Mouse (Mus musculus) liver, embryonic 14.5 days (tissue): ENCODE data around the gene Ephb1. TPM values are rescaled to one million over a fixed set of nuclear protein-coding genes. Genes with fewer than 3 reads are reported as not detected.

Source experiments
- ATAC-seq: fragments of 200-750 bp; cut with Nextera tagmentation; 2 replicates; pipeline ENCODE4 v1.8.0; 2017; ENCODE audit warnings: moderate number of reproducible peaks, mild to moderate bottlenecking, moderate library complexity; ENCODE audit not compliant: insufficient read depth
- DNase-seq, 3 experiments: peaks; one replicate each; pipeline ENCODE4 v3.0.0-alpha.2; 2012 to 2013; ENCODE audit warnings: low read depth in 3 of 3, low spot score in 3 of 3
- H3K27ac ChIP-seq: fragments of 300-500 bp; sonication (generic); 2 replicates; pipeline ENCODE4 v1.5.1; 2014; ENCODE audit warnings: moderate library complexity, mild to moderate bottlenecking, control low read depth, inconsistent platforms
- H3K27me3 ChIP-seq: fragments of 300-500 bp; sonication (generic); 2 replicates; pipeline ENCODE4 v1.6.1; 2014; ENCODE audit warnings: mild to moderate bottlenecking, low read length, moderate library complexity; ENCODE audit not compliant: control insufficient read depth, insufficient read depth
- H3K36me3 ChIP-seq: fragments of 300-500 bp; sonication (generic); replicated peaks from 2 replicates; pipeline ENCODE4 v1.6.1; 2014; ENCODE audit warnings: low read depth; ENCODE audit not compliant: control insufficient read depth, insufficient read depth
- H3K4me1 ChIP-seq, 2 experiments: fragments of 200-500 bp in 1 of 2; fragments of 300-500 bp in 1 of 2; sonication (generic) in 1 of 2; replicated peaks; 2 replicates each; pipeline ENCODE4 v1.6.1; 2012 to 2014; ENCODE audit warnings: antibody characterized with exemption in 1 of 2, inconsistent platforms in 1 of 2, low read length in 1 of 2; ENCODE audit not compliant: control insufficient read depth in 2 of 2, insufficient read depth in 2 of 2
- H3K4me2 ChIP-seq: fragments of 300-500 bp; sonication (generic); 2 replicates; pipeline ENCODE4 v1.6.1; 2014; ENCODE audit warnings: low read depth, mild to moderate bottlenecking, control low read depth, moderate library complexity
- H3K4me3 ChIP-seq, 2 experiments: fragments of 200-500 bp in 1 of 2; fragments of 300-500 bp in 1 of 2; sonication (generic) in 1 of 2; 2 replicates each; pipeline ENCODE4 v1.5.1; 2012 to 2014; ENCODE audit warnings: low read depth in 2 of 2, low read length in 2 of 2, mild to moderate bottlenecking in 2 of 2, control low read depth in 1 of 2, inconsistent platforms in 1 of 2, moderate library complexity in 1 of 2; ENCODE audit not compliant: insufficient read depth in 1 of 2
- H3K9ac ChIP-seq: fragments of 300-500 bp; sonication (generic); replicated peaks from 2 replicates; pipeline ENCODE4 v1.6.1; 2014; ENCODE audit warnings: mild to moderate bottlenecking, control low read depth, moderate library complexity
- H3K9me3 ChIP-seq: fragments of 300-500 bp; sonication (generic); 2 replicates; pipeline ENCODE4 v1.6.1; 2016; ENCODE audit warnings: low read length, mixed read lengths; ENCODE audit not compliant: control insufficient read depth
- CTCF ChIP-seq: IDR thresholded peaks from 2 replicates; pipeline ENCODE4 v1.5.1; 2016; ENCODE audit warnings: antibody characterized with exemption, low read depth, control low read depth
- EP300 ChIP-seq: IDR thresholded peaks from 2 replicates; pipeline ENCODE4 v1.6.1; 2016; ENCODE audit warnings: antibody characterized with exemption, low read depth
- WGBS: fragments of 180-500 bp; shearing (Covaris S2); extraction: QIAGEN DNeasy Blood & Tissue Kit; methylation state at CpG from one replicate; pipeline ENCODE4 v1.1.7; 2014; ENCODE audit not compliant: insufficient replicate concordance; 5-methylcytosine and 5-hydroxymethylcytosine counted together
- polyA plus RNA-seq, 2 experiments: library from polyadenylated mRNA; depleted of rRNA in 1 of 2; stranded (reverse) in 1 of 2; unstranded in 1 of 2; fragments of >200 nt; fragmentation: Nextera tagmentation in 1 of 2; extraction: Ambion mirVana in 1 of 2; gene quantifications; 2 replicates each; pipeline versions ENCODE4 v1.2.1 to v1.2.3; 2012 to 2014

Ephb1 gene
- polyA plus RNA-seq, 2 experiments, result 0.25 to 0.29 TPM

DNA sequence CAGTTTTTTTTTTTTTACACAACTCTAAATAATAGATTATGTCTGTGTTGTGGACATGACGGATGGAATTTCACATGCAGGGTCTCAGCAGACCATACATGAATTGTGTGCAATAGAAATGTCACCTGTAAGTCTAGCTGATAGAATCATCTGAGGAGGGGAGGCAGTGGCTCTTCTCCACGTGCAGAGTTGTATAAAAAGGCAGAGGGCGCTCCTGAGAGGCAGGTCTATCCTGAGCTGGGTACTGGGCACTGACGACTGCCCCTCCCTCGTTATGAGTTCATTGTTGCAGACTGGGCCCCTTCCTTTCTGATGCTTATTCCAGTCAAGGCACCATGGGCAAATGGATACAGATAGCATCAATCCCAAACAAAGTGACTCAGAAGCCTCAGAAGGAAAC is 318.4 kb downstream of the Ephb1 start:
- no peaks in the 10 kb centered on the region for H3K4me1 ChIP-seq
- H3K36me3 ChIP-seq, result no peaks in the 10 kb centered on the region
- H3K27me3 ChIP-seq, result no peaks in the 10 kb centered on the region
- H3K9me3 ChIP-seq, result no peaks in the 10 kb centered on the region
- DNase-seq, result no peak
- no peak overlapping the region for H3K9ac ChIP-seq
- H3K27ac ChIP-seq, result no peak overlapping the region
- WGBS, result 46% methylated on average over 5 of the region's 5 CpGs
- no peak overlapping the region for H3K4me2 ChIP-seq
- TF ChIP-seq EP300 (no peak), CTCF (no peak)
- ATAC-seq, result no peak
- no peak overlapping the region for H3K4me3 ChIP-seq

DNA sequence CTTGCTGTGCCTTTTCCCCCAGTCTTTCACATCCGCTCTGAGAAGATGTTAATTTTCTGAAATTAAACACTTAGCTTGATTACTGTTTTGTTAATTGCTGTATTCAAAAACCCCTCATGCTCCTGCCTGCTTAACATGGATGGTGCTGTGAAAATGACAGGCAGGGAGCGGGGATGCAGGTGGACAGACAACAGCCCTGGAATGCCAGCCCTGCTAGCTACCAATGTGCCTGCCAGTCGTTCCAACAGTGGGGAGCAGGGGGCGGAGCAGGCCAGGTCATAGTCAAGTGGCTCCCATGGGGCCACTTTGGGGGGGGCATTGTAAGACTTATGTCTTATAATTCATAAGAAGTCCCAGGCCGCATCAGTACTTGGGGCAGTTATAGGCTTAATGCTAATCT is 321.3 kb downstream of the Ephb1 start:
- TF ChIP-seq CTCF (no peak), EP300 (no peak)
- no peaks in the 10 kb centered on the region for H3K4me1 ChIP-seq
- no peak overlapping the region for H3K27ac ChIP-seq
- H3K27me3 ChIP-seq, result no peaks in the 10 kb centered on the region
- no peak overlapping the region for H3K4me2 ChIP-seq
- WGBS, result 62% methylated on average over 5 of the region's 5 CpGs
- no peak for DNase-seq
- no peaks in the 10 kb centered on the region for H3K36me3 ChIP-seq
- no peak overlapping the region for H3K9ac ChIP-seq
- H3K4me3 ChIP-seq, result no peak overlapping the region
- ATAC-seq, result no peak
- no peaks in the 10 kb centered on the region for H3K9me3 ChIP-seq

DNA sequence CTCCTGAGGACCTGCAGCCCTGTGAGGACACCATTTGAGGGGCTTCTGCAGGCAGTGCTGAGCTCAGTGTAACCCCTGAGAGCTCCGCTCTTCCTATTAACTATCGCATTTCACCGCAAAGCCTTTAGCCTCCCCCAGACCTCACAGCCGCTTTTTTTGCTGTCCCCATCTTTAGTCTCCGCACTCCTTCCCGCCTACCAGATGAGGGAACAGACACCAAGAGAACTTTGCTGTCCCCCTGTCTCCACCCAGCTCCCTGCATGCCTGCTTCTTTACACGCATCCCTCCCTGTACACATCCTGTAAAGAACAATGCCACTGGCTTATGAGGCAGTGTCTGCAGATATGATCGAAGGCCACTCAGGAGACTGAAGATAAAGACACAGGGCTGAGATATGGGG is 322.1 kb downstream of the Ephb1 start:
- H3K27me3 ChIP-seq, result no peaks in the 10 kb centered on the region
- no peaks in the 10 kb centered on the region for H3K4me1 ChIP-seq
- ATAC-seq, result no peak
- no peaks in the 10 kb centered on the region for H3K9me3 ChIP-seq
- WGBS, result 66% methylated on average over 8 of the region's 8 CpGs
- H3K9ac ChIP-seq, result no peak overlapping the region
- H3K27ac ChIP-seq, result no peak overlapping the region
- no peak overlapping the region for H3K4me3 ChIP-seq
- no peak overlapping the region for H3K4me2 ChIP-seq
- no peak for TF ChIP-seq CTCF
- TF ChIP-seq EP300, result no peak
- no peak for DNase-seq
- H3K36me3 ChIP-seq, result no peaks in the 10 kb centered on the region

DNA sequence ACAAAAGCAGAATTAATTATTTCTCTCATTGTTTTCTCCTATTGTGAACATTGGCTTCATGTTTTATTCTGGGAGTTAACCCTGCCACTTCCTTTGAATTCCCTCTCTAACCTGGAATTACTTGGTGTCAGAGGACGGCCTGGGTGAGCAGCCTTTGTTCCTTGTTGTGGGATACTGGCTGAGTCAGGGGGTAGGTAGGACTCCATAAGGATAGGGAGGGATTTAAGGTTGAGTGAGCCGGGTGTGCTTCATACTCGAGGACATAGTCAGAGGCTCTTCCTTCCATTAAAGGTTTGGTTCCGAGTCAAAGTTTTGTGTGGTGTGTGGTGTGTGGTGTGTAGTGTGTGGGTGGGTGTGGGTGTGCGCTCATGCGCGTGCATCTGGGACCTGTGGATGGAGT is 324.8 kb downstream of the Ephb1 start:
- TF ChIP-seq CTCF (no peak), EP300 (no peak)
- H3K9me3 ChIP-seq, result no peaks in the 10 kb centered on the region
- no peak for DNase-seq
- no peaks in the 10 kb centered on the region for H3K4me1 ChIP-seq
- H3K27me3 ChIP-seq, result no peaks in the 10 kb centered on the region
- H3K9ac ChIP-seq, result no peak overlapping the region
- no peak overlapping the region for H3K4me2 ChIP-seq
- 52% methylated on average over 7 of the region's 7 CpGs for WGBS
- H3K27ac ChIP-seq, result no peak overlapping the region
- no peaks in the 10 kb centered on the region for H3K36me3 ChIP-seq
- H3K4me3 ChIP-seq, result no peak overlapping the region
- ATAC-seq, result no peak

DNA sequence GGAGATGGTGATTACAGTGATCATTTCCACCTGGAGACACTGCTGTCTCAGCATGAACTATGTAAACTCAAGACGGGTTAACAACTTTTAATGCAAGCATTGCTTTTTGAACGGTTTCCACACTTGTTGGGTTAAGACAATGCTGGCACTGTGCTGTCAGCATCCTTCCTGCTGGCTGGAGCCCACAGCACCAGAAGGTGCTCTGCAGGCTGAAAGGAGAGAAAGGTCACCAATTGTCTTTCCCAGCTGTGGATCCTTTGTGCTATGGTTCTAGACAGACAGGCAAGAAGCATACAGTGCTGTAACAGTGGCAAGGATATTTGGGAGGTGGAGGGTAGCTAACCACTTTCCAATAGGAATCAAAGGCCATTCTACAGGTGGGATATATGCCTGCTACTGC is 328.4 kb downstream of the Ephb1 start:
- Histone ChIP-seq H3K27me3 (no peaks in the 10 kb centered on the region), H3K9me3 (no peaks in the 10 kb centered on the region), H3K27ac (no peak overlapping the region), H3K4me2 (no peak overlapping the region), H3K4me3 (no peak overlapping the region), H3K4me1 (no peaks in the 10 kb centered on the region), H3K36me3 (no peaks in the 10 kb centered on the region), H3K9ac (no peak overlapping the region)
- no peak for ATAC-seq
- 62% methylated on average over 2 of the region's 2 CpGs for WGBS
- TF ChIP-seq EP300, result no peak
- TF ChIP-seq CTCF, result no peak
- DNase-seq, result no peak
